Mouse (Mus musculus) layer of hippocampus, postnatal 25 days (tissue): ENCODE results near the gene Speg. TPM values are rescaled to one million over a fixed set of nuclear protein-coding genes. Genes with fewer than 3 reads are reported as not detected.
A peak's percentile ranks its signal among the peaks of the same experiment; 100 is the strongest.

Experiments used
- DNase-seq, 2 experiments: peaks; one replicate each; pipeline ENCODE4 v3.0.0; 2022; ENCODE audit warnings: mixed read lengths in 2 of 2, low spot score in 1 of 2; ENCODE audit errors: extremely low spot score in 1 of 2
- total RNA-seq, 2 experiments: library from RNA; stranded (reverse); gene quantifications; 2 replicates each; pipeline ENCODE4 v1.2.3; 2021

The Speg gene
- 100 to 1,000 TPM; 154 to 196 TPM for total RNA-seq

DNA sequence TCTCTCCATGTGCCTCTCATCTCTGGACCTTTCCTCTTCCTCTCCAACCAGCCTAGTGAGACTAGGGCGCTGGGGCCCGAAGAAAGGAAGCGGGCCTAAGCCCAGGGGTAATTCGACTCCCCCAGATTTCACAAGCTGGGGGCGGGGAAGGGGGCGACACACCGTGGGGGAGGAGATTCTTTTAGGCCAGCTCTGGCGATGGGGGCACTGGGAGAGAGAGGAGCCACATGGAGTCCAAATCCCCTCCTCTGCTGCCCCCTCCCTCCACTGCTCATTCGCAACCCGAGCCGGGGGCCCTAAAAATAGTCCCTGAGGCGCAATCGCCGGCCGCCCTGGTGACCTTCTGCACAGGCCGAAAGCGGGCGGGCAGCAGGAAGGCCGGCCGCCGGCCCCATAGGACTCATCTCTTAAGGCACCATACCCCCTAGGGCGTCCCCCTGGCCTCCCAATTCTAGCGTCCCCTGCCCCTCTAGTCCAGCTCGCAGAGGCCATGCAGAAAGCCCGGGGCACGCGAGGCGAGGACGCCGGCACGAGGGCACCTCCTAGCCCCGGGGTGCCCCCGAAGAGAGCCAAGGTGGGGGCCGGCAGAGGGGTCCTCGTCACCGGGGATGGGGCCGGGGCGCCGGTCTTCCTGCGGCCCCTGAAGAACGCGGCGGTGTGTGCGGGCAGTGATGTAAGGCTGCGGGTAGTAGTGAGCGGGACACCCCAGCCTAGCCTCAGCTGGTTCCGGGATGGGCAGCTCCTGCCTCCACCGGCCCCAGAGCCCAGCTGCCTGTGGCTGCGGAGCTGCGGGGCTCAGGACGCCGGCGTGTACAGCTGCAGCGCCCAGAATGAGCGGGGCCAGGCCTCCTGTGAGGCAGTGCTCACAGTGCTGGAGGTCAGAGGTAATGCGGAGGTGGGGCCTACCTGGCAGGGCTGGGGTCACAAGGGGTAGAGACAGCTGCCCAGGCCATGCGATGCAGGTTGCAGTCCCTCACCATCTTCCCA lies at the start of gene Speg:
Gene Speg, plus strand, starts transcription at position 348 of the 987 bp plus-strand sequence.
- no peak for DNase-seq

DNA sequence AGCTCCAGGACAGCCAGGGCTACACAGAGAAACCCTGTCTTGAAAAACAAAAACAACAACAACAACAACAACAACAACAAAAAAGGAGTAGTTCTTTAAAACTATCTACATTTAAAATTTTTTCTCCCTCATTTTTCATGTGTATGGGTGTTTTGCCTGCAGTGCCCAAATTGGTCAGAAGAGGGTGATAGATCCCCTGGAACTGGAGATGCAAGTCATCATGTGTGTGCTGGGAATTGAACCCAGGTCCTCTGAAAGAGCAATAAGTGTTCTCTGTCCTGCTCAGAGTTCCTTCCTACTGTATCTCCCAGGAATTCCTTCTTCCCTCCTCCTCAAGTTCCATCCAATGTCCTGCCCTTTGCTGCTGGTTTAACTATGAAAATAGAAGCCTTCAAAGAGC lies 47.6 kb upstream of the Speg start:
- DNase-seq, result no peak

DNA sequence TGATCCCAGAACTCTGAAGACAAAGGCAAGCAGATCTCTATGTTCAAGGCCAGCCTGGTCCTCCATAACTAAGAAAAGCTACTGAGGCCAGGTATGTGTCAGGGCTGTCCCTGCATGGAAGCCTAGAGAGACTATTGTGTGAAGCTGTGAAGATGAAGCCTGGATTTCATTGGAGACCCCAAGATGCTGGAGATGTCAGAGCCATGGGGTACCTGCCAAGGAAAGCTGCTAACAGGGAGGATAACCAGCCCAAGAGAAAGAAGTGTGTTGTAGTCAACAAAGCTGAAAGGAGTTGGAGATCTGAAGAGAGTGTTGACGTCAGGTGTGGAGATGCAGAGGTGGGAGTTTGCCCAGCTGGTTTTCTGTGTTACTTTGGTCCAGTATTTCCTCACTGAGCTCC lies 43.8 kb upstream of the Speg start:
- DNase-seq, result no peak

DNA sequence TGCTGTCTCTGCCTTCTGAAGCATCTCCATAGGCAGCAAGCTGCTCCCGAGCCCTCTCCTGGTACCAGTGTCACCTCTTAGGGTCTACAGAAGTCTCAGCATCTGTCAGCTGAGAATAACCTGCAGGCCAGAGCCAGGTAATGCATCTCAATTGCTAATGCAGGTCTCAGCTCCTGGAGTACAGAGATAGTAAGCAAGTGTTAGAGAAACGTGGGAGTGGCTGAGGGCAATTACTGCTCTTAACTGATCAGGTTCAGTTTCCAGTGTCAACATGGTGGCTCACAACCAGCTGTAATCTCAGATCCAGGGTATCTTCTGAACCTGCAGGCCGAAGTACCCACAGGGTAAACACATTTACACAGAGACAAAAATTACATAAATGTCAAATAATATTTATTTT lies 38.6 kb upstream of the Speg start:
- no peak for DNase-seq

DNA sequence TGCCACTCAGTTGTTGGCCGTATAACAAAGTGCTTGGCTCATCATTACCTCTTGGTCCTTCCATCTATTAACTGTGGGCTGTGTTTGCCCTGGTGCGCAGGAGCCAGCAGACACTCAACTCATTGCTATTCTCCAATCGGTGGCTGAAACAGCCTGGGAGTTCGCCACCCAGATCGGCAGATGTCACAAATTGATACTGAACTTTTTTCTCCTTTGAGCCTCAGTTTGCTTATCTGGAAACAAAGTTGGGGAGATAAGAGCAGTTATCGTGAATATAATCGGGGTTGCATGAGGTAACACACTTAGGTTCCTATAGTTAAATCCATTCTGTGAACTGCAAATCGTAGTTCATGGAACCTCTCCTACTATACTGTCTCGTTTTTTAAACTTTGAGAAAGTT lies 38.0 kb upstream of the Speg start:
- no peak for DNase-seq

DNA sequence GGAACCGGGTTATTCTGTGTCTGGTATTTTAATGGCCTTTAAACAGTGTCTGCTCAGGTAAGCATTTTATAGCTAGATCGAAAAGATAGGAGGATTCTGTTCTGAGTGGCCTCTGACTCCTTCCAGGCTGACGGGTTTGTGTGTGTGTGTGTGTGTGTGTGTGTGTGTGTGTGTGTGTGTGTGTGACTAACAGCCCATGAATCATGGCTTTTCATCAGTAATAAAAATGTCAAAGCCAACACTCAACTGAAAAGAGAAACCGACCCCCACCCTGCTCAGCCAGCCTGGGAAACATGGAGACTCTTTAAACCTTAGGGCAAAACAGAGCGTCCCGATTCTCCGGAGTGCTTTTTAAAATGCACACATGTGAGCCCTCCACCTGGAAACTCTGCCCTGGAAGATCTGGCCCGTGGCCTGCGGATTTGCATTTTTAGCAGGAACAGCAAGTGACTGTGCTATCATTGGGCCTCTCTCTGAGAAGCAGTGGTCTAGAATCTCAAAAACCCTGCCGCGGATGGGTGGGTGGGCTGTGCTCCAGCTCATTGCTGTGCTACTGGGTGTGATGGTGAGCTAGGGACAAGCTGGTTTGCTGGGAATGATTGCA lies 36.9 kb upstream of the Speg start:
- DNase-seq, result no peak

DNA sequence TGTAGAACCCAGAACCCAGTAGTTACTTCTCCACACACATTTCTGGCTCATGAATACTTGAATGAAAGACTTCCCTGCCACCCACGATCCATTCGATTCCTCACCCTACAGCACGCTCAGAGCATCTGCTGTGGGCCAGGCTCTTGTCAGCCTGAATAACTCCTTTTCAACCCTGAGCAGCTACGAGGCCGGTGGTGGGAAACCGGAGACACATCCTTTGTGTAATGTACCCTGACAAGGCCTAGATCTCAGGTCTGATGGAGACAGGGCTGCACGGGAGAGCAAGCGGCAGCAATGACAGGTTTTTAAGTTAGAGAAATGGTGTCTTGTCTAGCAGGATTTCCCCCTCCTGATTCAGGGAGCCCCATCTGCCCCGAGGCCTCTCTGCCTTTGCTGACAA lies 35.8 kb upstream of the Speg start:
- peak in 1 of 2 experiments; percentile 25 for DNase-seq

DNA sequence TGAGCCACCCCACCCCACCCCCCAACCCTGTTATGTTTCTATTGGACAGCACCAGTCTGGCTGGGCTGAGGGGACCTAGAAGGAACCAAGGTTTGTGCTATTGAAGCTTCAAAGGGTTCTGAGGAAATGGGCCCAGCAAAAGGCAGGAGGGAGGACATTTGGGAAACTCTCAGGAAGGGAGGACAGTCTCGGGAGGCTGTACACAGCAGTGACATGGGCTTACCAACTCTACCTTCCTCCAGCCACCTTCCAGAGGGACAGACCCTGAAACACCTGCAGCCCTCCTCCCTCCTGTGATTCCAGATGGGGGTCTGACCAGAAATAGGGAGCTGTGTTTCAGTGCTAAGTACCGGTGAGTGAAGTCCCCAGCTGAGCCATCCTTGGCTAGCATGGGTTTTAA lies 34.6 kb upstream of the Speg start:
- DNase-seq, result no peak

DNA sequence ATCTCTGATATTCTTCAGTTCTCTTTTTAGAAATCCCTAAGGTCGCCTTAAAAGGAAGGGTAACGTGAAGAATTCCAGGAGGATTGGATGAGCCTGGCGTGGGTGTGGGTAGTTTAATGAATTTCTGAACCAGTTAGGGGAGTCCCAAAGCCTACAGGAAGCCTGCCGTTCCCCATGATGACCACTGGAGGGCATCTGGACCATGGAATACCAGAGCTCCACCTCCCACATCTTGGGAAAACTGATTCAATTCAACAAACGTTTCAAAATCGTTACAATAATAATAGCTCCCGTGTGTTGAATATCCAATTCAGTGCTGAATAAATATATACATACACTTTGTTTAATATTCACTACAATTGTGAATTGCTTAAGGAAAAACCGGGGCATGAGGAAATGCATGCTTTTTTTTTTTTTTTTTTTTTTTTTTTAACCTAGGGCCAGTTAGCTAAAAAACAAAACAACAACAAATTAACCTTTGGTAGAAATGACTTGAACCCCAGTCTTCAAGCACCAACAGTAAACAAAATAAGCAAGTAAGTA lies 32.2 kb upstream of the Speg start:
- peak; percentile 39 to 62 for DNase-seq

DNA sequence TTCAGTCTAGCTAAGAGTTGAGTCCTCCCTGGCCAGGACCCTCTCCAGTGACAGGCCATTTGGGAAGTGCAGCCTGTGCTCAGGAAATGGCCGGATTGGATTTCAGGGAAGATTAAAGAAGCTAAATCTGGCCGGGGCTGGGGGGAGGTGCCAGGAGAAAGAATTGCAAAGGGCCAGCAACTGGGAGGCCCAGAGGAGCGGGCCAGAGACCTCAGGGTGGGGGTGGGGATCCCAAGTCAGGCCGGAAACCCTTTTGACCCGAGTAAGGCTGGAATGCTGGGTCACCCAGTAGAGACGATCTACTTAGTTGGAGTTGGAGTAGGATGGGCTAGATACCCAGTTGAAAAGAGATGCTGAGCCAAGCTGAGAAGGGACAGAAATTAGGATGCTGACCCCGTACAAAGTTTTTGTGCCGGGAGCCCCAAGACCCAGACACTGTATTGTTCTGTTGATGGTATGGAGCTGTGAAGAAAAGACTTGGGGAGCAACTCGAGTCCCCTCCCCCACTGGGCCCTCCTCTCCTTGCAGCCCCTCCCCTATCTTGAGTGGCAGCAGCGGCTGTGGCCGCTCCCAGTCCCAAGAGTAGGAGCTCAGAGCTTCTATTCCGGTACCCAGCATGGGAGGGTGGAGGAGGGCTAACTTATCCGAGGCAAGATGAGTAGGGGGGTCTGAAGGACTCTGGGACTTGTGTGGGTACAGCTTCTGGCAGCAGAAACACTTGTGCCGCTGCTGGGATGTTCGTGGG lies 30.6 kb upstream of the Speg start:
- DNase-seq, result no peak

DNA sequence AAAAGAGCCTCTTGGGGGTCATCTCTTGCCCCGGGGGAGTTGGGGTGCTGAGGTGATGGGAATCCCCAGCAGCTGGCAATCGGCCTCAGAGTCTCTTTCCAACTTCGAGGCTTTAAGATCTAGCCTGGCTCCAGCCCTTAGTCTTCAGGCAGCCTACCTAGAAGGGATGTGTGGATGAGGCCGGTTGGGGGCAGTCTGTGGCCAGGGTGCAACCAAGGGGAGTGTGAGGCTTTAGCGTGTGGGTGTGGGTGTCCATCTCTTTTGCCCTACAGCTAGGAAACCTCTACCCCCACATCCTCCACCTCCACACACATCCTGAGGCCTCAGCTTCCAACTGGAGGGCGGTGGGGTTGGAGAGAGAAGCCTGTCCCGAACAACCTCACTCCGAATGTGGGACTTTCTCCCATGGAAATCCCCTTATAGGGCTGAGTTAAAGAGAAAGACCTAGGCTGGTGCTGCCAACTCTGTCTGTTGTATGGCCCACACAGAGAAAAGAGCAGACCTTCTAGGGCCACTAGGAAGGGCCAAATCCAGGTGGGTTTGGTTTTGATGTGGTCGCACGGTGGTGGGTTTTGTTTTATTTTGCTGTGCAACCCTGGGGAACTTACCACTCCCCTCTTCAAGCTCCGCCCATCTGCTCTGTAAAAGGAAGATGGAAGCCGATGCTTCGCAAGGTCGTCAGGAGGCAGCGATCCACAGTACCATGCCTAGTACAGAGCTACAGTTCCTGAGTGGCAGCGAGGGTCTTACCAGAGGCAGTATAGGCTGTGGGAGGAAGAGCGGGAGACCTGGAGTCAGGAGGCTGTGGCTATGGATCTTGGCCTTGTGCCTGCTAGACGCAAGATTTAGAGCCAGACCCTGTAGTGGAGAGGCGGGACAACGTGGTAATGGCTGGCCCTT lies 29.8 kb upstream of the Speg start:
- no peak for DNase-seq

DNA sequence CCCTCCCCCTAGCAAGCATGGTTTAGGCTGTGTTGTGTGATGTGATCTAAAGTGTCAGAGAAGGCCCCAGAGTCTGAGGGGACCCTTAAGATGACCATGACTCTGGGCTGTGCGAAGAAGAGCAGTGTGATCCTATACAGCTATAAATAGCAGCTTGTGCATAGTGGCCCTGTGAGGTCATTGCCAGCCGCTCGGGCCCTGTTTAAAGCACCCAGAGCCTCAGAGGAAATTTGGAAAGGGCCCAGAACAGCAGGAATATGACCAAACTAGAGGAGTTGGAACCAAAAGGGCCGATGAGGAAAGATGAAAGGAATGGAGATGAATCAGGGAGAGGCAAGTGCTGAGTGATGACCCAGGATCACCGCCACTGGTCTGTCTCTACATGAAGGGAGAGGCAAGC lies 27.8 kb upstream of the Speg start:
- DNase-seq, result no peak

DNA sequence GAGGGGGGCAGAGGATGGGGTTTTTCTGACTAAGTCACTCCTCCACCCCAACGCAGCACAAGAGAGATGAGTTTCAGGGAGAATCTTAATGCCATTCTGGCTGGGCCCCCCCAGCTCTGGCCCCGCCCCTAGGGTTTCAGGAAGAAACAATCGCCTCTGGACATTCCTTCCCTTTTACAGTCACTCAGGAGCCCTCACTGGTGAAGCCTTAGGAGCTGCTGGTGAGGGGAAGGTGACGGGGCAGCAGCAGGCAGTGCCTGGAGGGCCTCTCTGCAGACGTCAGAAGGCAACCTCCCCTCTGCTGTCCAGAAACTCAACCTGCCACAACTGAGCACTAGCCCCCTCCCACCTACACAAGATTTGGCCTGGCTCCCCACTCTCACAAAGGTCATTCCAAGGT lies 25.8 kb upstream of the Speg start:
- no peak for DNase-seq

DNA sequence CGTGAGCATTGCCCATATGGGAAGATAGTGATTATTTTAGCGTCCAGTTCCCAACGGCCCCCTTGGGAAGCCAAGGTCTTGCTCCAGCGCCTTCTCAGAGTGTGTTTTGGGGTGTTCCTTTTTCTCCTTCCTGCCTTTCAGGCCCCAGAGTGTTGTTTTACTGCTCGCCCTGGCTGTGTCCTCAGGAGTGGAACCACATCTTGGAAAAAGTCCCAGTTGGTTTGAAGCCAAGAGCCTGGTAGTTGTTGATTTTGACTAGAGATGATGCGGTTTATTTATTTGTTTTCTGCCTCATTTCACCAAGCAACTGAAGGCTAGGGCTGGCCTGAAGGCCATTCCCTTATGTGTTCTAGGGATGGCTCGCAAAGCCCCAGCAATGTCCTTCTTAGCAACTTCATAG lies 17.8 kb upstream of the Speg start:
- DNase-seq, result peak in 1 of 2 experiments; percentile 37

DNA sequence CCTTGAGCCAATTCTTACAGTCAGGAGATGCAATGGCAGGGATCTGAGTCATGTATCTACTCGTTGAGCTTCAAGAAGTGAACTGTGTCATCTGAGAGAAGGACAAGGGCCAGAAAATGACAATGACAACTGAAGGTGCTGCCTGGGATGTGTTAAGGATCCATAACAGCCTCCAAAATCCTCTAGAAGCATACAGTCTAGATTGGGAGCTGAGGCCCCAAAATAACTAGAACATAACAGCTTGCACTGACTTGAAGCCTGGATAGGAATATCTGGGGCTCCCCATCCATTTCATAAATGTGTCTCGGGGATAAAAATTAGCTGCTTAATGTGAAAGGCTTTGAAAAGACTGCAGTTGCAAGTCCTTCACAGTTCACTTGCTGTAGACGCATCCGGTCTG lies 17.1 kb upstream of the Speg start:
- DNase-seq, result no peak

DNA sequence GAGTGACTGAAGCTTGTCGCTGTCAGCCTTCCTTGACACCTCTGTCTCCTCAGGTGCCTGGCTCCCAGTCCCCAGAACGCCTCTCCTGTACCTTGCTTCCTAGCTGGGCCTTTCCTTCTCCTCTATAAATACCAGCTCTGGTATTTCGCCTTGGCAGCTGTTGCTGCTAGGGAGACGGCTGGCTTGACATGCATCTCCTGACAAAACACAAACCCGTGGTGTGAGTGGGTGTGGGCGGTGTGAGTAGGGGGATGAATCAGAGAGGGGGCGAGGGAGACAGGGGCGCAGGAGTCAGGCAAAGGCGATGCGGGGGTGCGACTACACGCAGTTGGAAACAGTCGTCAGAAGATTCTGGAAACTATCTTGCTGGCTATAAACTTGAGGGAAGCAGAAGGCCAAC lies 15.8 kb upstream of the Speg start:
- DNase-seq, result no peak

DNA sequence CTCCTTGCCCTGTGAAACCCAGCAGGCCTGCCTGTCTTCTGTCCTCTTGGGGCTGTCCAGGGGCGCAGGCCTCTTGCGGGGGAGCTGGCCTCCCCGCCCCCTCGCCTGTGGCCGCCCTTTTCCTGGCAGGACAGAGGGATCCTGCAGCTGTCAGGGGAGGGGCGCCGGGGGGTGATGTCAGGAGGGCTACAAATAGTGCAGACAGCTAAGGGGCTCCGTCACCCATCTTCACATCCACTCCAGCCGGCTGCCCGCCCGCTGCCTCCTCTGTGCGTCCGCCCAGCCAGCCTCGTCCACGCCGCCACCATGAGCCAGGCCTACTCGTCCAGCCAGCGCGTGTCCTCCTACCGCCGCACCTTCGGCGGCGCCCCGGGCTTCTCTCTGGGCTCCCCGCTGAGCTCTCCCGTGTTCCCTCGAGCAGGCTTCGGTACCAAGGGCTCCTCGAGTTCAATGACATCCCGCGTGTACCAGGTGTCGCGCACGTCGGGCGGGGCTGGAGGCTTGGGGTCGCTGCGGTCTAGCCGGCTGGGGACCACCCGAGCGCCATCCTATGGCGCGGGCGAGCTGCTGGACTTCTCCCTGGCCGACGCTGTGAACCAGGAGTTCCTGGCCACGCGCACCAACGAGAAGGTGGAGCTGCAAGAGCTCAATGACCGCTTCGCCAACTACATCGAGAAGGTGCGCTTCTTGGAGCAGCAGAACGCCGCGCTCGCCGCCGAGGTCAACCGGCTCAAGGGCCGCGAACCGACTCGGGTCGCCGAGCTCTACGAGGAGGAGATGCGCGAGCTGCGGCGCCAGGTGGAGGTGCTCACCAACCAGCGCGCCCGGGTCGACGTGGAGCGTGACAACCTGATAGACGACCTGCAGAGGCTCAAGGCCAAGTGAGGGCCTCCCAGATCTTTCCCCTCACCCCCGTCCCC lies 14.7 kb upstream of the Speg start, which contains the start of gene Des:
Gene Des, plus strand, starts transcription at position 218 of the 920 bp plus-strand sequence.
- DNase-seq, result no peak

DNA sequence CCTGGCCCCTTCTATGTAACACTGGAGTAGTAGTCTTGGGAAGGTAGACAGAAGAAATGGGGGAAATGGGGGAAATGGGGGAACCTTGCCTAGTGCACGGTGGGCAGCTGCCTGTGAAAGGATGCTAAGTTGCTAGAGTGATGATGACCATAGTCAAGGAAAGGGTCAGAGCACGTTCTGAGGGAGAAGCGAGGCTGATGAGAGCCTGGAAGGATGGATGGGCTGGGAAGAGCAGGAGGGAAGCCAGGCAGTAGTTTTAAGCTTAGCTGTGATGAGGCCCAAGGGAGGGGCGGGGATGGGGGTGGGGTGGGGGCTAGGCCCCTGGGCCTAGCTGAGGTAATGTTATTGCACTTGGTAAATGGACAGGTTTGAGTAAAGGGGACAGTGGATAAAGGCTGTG lies 14.0 kb upstream of the Speg start:
- no peak for DNase-seq

DNA sequence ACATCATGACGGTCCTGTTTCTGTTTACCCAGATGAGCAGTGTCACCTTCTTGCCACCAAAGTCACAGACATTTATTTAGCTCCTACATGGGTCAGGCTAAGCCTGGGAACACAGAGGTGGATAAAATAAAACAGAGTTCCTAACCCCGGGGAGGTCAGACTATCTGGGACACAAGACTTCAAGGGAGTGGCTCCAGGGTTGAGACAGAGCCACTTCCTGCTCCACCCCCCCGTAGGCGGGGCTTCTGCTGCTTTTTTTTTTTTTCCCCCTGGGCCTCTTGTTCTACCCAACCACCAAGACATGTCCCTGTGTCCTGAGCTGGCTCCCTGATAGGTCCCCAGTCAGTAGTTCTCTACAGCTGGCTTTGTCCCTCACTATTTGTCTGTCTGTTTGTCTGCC lies 13.3 kb upstream of the Speg start:
- no peak for DNase-seq
